Mouse (Mus musculus) myocyte (in vitro differentiated cells): Measurements from ENCODE around the gene Ttc7.

ENCODE experiments used
- MAX ChIP-seq: IDR thresholded peaks from one replicate; pipeline ENCODE4 v1.6.1; 2011; ENCODE audit warnings: low read depth, mild to moderate bottlenecking, control low read depth
- POLR2AphosphoS2 ChIP-seq: IDR thresholded peaks from one replicate; pipeline ENCODE4 v1.6.1; 2011; ENCODE audit warnings: low read depth, control low read depth; ENCODE audit not compliant: insufficient read length
- TCF12 ChIP-seq: IDR thresholded peaks from one replicate; pipeline ENCODE4 v1.6.1; 2011; ENCODE audit warnings: mild to moderate bottlenecking, control low read depth; ENCODE audit not compliant: poor library complexity, insufficient read depth, severe bottlenecking
- USF1 ChIP-seq: IDR thresholded peaks from one replicate; pipeline ENCODE4 v1.6.1; 2011; ENCODE audit warnings: low read depth, mild to moderate bottlenecking, control low read depth, moderate library complexity

- TF ChIP-seq MAX (no peak), TCF12 (no peak), USF1 (no peak), POLR2AphosphoS2 (no peak)
These were observed 530 bp upstream of the Ttc7 start for GRCm38 (mm10) chr17:87282007-87282705.
